Mouse (Mus musculus) heart, postnatal 25 days (tissue): ENCODE data around the gene Tdp1. TPM values are rescaled to one million over a fixed set of nuclear protein-coding genes. Genes with fewer than 3 reads are reported as not detected.
A peak's percentile ranks its signal among the peaks of the same experiment; 100 is the strongest.

Experiments
- DNase-seq: peaks from one replicate; pipeline ENCODE4 v3.0.0; 2022; ENCODE audit warnings: low spot score
- intact Hi-C: fragments of 180-260 bp; cut with DNase I; formaldehyde crosslinking; loops from one replicate; pipeline ENCODE4 v1.15.1; 2025
- microRNA-seq: library from miRNA; unstranded; fragments of <30 nt; microRNA quantifications from one replicate; pipeline ENCODE4 v1.2.0, GENCODE M21; 2022
- total RNA-seq, 2 experiments: library from RNA; stranded (reverse); gene quantifications; 2 replicates each; pipeline ENCODE4 v1.2.3; 2021

Gene Tdp1
- total RNA-seq, 2 experiments from 2014 or later: 8.8 to 10.1 TPM

GRCm38 (mm10) chr12:99986797-99987196 is 102.5 kb downstream of the Tdp1 start:
- intact Hi-C loops: no loop called here
- no peak for DNase-seq

DNA sequence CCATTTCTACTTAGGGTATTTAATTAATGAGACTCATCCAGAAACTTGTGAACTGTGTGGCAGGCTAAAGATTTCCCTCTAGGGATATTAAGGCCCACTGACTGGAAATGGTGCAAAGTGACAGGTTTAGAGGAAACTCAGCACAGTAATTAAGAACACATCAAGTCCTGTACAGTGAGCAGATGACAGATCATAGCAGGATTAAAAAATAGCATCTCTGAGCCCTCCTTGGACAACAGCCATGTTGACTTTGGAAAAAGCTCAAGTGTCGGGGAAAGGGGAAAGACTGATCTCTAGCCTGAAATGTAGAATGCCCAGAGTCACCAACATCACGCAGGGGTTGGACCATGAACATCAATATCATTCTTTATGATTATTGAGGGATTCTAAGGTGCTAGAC is 103.8 kb downstream of the Tdp1 start:
- intact Hi-C loops: no loop called here
- no peak for DNase-seq

- no peak for DNase-seq
- intact Hi-C loops: no loop called here
These were observed 108.1 kb downstream of the Tdp1 start for GRCm38 (mm10) chr12:99992362-99992862.

- intact Hi-C loops: no loop called here
- DNase-seq: peak; percentile 3
These were observed 109.0 kb downstream of the Tdp1 start for GRCm38 (mm10) chr12:99993146-99993890.

DNA sequence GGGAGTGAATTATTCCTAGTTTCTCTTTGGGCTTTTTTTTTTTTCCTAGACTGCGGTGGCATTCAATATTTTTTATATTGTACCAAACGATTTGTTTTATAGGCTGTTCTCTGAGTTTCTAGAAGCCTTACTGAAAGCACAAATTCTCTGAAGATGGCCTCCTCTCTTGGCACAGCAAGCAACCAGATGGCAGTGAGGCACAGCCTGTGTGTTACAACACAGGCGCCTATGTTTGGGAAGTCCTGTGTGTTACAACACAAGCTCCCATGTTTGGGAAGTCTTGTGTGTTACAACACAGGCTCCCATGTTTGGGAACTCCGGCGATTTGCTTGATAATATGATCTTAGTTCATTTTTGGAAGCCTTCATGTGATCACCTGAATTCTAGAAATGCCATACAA is 111.6 kb downstream of the Tdp1 start:
- intact Hi-C loops: no loop called here
- no peak for DNase-seq

GRCm38 (mm10) chr12:99999726-100000125 is 115.4 kb downstream of the Tdp1 start:
- intact Hi-C loops: no loop called here
- no peak for DNase-seq

DNA sequence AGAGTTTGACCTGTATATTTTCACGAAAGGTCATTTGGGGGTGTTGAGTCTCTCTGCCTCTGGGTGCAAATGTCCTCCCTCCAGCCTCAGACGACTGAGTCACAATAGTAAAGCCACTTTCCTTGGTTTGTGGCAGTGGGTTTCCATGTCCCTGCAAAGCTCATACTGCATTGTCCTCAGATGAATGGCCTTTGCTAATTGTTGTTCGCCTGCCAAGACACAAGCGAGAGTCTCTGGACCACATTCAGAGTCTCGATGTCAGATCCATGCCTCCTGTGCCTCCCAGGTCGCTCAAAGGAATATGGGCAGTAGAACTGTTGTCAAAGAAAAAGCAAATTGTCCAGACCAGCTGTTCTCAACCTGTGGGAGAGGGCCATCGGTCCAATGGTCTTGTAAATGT is 116.1 kb downstream of the Tdp1 start:
- DNase-seq: no peak
- intact Hi-C loops: no loop called here

DNA sequence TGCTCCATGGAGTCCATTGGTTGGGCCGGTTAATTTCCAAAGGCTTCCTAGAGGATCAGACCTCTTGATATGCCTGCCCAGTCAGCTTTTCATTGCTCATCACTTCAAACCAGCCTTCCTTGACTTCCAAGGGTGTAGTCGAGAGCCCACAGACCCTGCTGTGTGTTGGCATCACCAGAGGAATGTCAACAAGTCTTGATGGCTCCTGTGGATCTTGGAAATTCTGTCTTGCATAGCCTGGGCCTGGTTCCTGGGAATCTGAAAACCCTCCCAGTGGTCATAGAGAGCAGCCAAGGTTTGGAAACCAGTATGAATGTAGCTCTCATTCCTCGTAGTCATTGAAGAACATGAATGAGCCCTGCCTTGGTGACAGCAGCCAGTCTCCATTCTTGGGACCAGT is 116.9 kb downstream of the Tdp1 start:
- intact Hi-C loops: no loop called here
- no peak for DNase-seq

DNA sequence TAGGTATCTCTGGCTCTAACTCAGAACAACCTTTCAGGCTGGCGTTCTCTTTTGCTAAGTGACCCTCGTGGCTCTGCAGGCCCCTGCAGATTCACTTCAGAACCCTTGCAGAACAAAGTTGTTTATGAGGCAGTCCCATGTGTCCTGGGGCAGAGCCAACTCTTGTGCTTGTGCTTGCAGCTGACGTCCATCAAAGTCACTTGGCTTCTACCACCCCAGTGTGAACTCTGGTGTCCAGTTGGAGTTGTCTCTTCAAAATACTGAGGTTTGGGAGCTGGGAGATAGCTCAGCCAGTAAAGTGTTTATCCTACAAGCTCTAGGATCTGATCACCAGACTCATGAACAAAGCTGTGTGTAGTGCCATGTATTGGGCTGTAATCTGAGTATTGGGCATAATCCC is 117.6 kb downstream of the Tdp1 start:
- intact Hi-C loops: no loop called here
- peak; percentile 13 for DNase-seq

- intact Hi-C loops: no loop called here
- DNase-seq: no peak
These were observed 118.7 kb downstream of the Tdp1 start for GRCm38 (mm10) chr12:100002914-100003587.

Small RNA genes within 50 kb of the gene (microRNA-seq; reads per million reads assigned to microRNA genes)
- gene Gm23291: not detected

Other genes with a start within 250 kb of the Tdp1 start
- gene Efcab11, start 78 bp upstream of the Tdp1 start, total RNA-seq: under 1 TPM in 1 of 2 experiments, not detected in 1; 0.20 TPM
- gene Kcnk13, start 80.0 kb downstream of the Tdp1 start, total RNA-seq: under 1 TPM; 0.22 to 0.36 TPM
- gene Psmc1, start 225.6 kb downstream of the Tdp1 start, total RNA-seq: 100 to 1,000 TPM; 119 to 132 TPM